Mouse (Mus musculus): ENCODE measurements at regions not wholly inside any gene's neighbourhood (a gene's known extent, or its start where the extent isn't known, plus 50 kb on each side); places are given as distances from the start of the nearest gene placed in this dataset.

DNA sequence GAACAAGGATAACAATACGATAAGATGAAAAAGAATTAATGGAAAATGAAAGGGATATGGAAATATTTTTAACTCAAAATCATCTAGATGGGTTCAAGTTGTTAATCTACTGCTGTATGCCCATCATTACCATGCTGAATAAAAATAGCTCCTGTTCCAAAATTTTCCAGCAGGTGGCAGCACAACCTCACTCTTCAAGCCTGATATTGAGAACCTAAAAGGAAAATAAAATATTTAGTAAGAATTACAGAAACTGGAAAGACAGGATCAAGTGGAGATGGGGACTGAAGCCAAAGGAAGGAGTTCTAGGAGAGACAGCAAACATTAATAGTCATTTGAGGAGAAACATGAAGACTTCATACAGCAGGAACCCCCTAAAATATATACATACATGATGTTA, 880.7 kb downstream of the Slitrk6 start:
- no peak overlapping the region for H3ac ChIP-seq (ENCODE audit: control insufficient read depth, insufficient read length)
- no peaks in the 10 kb centered on the region for H3K27me3 ChIP-seq (ENCODE audit: control insufficient read depth, insufficient read depth, insufficient read length)
- H3K4me3 ChIP-seq: no peak overlapping the region
- H3K4me2 ChIP-seq (ENCODE audit: low read depth): no peak overlapping the region
- TF ChIP-seq POLR2AphosphoS2 (IDR thresholded peaks at IDR 0.05; ENCODE audit: insufficient read length, low read depth): no peak
- no peak for TF ChIP-seq CEBPB (IDR thresholded peaks at IDR 0.05; ENCODE audit: insufficient read depth, poor library complexity, severe bottlenecking)
- TF ChIP-seq TCF3 (IDR thresholded peaks at IDR 0.05; ENCODE audit: insufficient read length, low read depth): no peak
- TF ChIP-seq TCF12 (IDR thresholded peaks at IDR 0.05; ENCODE audit: insufficient read depth, poor library complexity, severe bottlenecking): no peak
- no peak for TF ChIP-seq POLR2A (IDR thresholded peaks at IDR 0.05; ENCODE audit: insufficient read length, low read depth)
- TF ChIP-seq MYOG (IDR thresholded peaks at IDR 0.05; ENCODE audit: control insufficient read depth in 1 of 3, insufficient read depth in 1 of 3, insufficient read length in 2 of 3, low read depth in 2 of 3): no peak
- TF ChIP-seq MYOD1 (IDR thresholded peaks at IDR 0.05; ENCODE audit: control insufficient read depth in 1 of 3, insufficient read length in 2 of 3, low read depth in 2 of 3): no peak
- no peak for TF ChIP-seq MAX (IDR thresholded peaks at IDR 0.05; ENCODE audit: low read depth)
- no peak for TF ChIP-seq USF1 (IDR thresholded peaks at IDR 0.05; ENCODE audit: low read depth)
- no peak for TF ChIP-seq E2F4 (IDR thresholded peaks at IDR 0.05; ENCODE audit: insufficient read depth)
- TF ChIP-seq SRF (IDR thresholded peaks at IDR 0.05; ENCODE audit: control insufficient read depth, insufficient read length, low read depth): no peak
- no peaks in the 10 kb centered on the region for H3K36me3 ChIP-seq (ENCODE audit: control insufficient read depth, insufficient read depth)
- no peaks in the 10 kb centered on the region for H3K79me2 ChIP-seq (ENCODE audit: control insufficient read depth, insufficient read depth)

DNA sequence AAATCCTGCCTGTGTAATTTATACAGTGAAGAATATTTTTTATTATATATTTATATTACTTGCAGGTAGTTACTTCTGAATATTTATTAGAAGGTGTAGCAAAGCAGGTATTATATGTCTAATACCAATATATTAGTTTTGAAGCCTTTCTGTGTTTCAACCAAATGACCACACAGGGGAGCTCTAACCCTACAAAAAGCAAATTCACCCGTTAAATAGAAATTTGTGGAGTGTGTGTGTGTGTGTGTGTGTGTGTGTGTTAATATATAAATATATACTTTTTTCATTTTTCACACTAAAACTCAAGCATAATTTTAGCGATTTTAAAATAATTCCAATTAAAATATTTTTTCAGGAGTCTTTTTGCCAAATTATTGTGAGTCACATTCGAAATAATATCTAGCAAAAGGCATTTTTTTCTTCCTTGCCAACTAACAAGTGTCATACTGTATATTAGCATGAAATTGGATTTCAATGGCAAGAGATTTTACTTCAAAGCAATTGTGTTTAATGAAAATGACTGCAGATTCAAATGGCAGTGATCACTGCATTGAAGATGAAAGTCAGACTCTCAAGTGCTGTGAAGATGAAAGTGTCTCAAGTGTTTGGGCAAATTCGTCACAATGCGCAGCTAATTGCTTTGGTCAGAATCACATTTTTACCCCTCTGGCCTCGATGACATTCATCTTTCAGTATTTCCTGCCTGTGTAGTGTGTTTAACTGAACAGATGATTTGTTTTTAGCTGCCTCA, 914.4 kb downstream of the Slitrk6 start:
- Histone ChIP-seq H3K79me2 (ENCODE audit: control insufficient read depth, insufficient read depth) (no peaks in the 10 kb centered on the region), H3K4me2 (ENCODE audit: low read depth) (no peak overlapping the region), H3K36me3 (ENCODE audit: control insufficient read depth, insufficient read depth) (no peaks in the 10 kb centered on the region), H3K27me3 (ENCODE audit: control insufficient read depth, insufficient read depth, insufficient read length) (no peaks in the 10 kb centered on the region), H3ac (ENCODE audit: control insufficient read depth, insufficient read length) (no peak overlapping the region), H3K4me3 (no peak overlapping the region)
- TF ChIP-seq MAX (IDR thresholded peaks at IDR 0.05; ENCODE audit: low read depth): no peak
- TF ChIP-seq MYOG (IDR thresholded peaks at IDR 0.05; ENCODE audit: control insufficient read depth in 1 of 3, insufficient read depth in 1 of 3, insufficient read length in 2 of 3, low read depth in 2 of 3): no peak
- no peak for TF ChIP-seq CEBPB (IDR thresholded peaks at IDR 0.05; ENCODE audit: insufficient read depth, poor library complexity, severe bottlenecking)
- TF ChIP-seq REST (IDR thresholded peaks at IDR 0.05; ENCODE audit: insufficient read depth, insufficient read length): no peak
- TF ChIP-seq POLR2AphosphoS2 (IDR thresholded peaks at IDR 0.05; ENCODE audit: insufficient read length, low read depth): no peak
- no peak for TF ChIP-seq E2F4 (IDR thresholded peaks at IDR 0.05; ENCODE audit: insufficient read depth)
- TF ChIP-seq MYOD1 (IDR thresholded peaks at IDR 0.05; ENCODE audit: control insufficient read depth in 1 of 3, insufficient read length in 2 of 3, low read depth in 2 of 3): no peak
- no peak for TF ChIP-seq SRF (IDR thresholded peaks at IDR 0.05; ENCODE audit: control insufficient read depth, insufficient read length, low read depth)
- no peak for TF ChIP-seq USF1 (IDR thresholded peaks at IDR 0.05; ENCODE audit: low read depth)
- TF ChIP-seq POLR2A (IDR thresholded peaks at IDR 0.05; ENCODE audit: insufficient read length, low read depth): no peak
- no peak for TF ChIP-seq TCF3 (IDR thresholded peaks at IDR 0.05; ENCODE audit: insufficient read length, low read depth)
- no peak for TF ChIP-seq TCF12 (IDR thresholded peaks at IDR 0.05; ENCODE audit: insufficient read depth, poor library complexity, severe bottlenecking)

DNA sequence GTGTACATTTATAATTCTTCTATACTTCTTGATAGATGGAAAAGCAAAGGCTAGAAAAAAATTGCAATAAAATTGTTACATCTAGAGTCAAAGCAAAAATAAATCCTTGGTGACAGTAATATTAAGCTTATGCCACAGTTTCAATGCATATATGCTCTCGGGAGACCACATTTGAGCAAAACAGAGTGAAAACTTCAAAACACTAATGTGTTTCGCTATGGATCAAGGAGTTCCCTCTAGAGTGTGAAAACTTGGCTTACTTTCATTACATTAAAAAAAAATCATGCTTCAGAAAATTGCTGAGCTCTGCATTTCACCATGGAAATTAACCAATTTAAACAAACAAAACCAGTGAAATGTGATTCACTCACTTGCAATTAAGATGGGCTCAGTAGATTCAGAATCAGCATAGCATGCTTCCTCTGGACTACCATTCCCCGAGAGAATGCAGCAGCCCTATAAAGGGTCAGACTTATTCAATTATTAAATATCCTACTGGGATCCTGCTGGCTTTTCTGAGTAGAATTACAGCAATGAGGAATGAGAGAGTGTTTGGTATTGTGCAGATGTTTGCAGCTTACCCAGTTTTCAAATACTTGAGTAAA, 888.7 kb upstream of the Slitrk1 start:
- H3K27me3 ChIP-seq (ENCODE audit: control insufficient read depth, insufficient read depth, insufficient read length): no peaks in the 10 kb centered on the region
- no peaks in the 10 kb centered on the region for H3K36me3 ChIP-seq (ENCODE audit: control insufficient read depth, insufficient read depth)
- H3K4me3 ChIP-seq: no peak overlapping the region
- no peak overlapping the region for H3ac ChIP-seq (ENCODE audit: control insufficient read depth, insufficient read length)
- H3K4me2 ChIP-seq (ENCODE audit: low read depth): no peak overlapping the region
- TF ChIP-seq TCF12 (IDR thresholded peaks at IDR 0.05; ENCODE audit: insufficient read depth, poor library complexity, severe bottlenecking): no peak
- H3K79me2 ChIP-seq (ENCODE audit: control insufficient read depth, insufficient read depth): no peaks in the 10 kb centered on the region

DNA sequence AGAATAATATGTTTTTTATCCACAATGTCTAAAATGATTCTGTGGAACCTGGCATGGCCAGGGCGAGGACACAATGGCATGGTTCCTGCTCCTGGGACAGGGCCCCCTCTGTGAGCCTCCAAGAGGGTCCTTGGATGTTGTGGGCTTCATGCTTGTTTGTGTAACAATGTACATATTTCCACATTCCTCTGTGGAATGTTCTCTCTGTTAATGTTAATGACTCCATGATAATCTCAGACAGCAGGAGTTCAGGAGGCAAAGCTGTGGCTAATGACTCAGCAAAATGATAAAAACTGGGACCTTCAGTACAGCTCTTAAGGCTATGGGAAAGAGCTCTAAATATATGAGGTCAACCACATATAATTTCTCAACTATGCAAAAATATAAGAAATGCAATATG, 858.3 kb upstream of the Slitrk1 start:
- 0 out of 2 replicates have a peak, but pooled peaks have one; percentile 3 for TF ChIP-seq CEBPB (IDR thresholded peaks at IDR 0.05; ENCODE audit: insufficient read depth, poor library complexity, severe bottlenecking)
- TF ChIP-seq REST (IDR thresholded peaks at IDR 0.05; ENCODE audit: insufficient read depth, insufficient read length): no peak
- no peak overlapping the region for H3ac ChIP-seq (ENCODE audit: control insufficient read depth, insufficient read length)

DNA sequence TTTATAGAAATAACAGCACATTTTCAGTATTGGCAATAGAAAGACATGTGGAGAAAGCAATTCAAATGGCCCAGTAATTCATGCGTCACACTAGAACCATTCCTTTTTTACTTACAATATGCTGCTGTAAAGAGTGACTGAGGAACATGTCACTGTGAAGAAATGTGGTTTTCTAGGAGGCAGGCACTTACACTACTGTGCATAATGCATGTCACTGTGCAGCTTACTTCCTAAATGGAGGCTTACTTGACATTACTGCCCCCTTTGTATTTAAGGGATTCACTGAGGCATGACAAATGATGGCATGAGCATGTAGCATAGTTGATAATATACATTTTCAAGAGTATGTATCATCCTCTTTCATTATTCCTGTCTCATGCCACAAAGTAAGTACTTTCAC, 846.9 kb upstream of the Slitrk1 start:
- TF ChIP-seq MAX (IDR thresholded peaks at IDR 0.05; ENCODE audit: low read depth) (no peak), CEBPB (IDR thresholded peaks at IDR 0.05; ENCODE audit: insufficient read depth, poor library complexity, severe bottlenecking) (no peak)
- H3K4me2 ChIP-seq (ENCODE audit: low read depth): no peak overlapping the region
- H3K36me3 ChIP-seq (ENCODE audit: control insufficient read depth, insufficient read depth): no peaks in the 10 kb centered on the region
- no peak overlapping the region for H3K4me3 ChIP-seq
- H3K27me3 ChIP-seq (ENCODE audit: control insufficient read depth, insufficient read depth, insufficient read length): no peaks in the 10 kb centered on the region
- no peak overlapping the region for H3ac ChIP-seq (ENCODE audit: control insufficient read depth, insufficient read length)
- H3K79me2 ChIP-seq (ENCODE audit: control insufficient read depth, insufficient read depth): no peaks in the 10 kb centered on the region

More for the DNA sequence above, 858.3 kb upstream of the Slitrk1 start:
- H3K79me2 ChIP-seq (ENCODE audit: control insufficient read depth, insufficient read depth): no peaks in the 10 kb centered on the region
- no peak overlapping the region for H3K4me3 ChIP-seq
- no peaks in the 10 kb centered on the region for H3K36me3 ChIP-seq (ENCODE audit: control insufficient read depth, insufficient read depth)
- no peak overlapping the region for H3K4me2 ChIP-seq (ENCODE audit: low read depth)
- no peaks in the 10 kb centered on the region for H3K27me3 ChIP-seq (ENCODE audit: control insufficient read depth, insufficient read depth, insufficient read length)
